Mouse (Mus musculus): Measurements from ENCODE around the gene Ubap2l.
A peak's percentile ranks its signal among the peaks of the same experiment; 100 is the strongest.

DNA sequence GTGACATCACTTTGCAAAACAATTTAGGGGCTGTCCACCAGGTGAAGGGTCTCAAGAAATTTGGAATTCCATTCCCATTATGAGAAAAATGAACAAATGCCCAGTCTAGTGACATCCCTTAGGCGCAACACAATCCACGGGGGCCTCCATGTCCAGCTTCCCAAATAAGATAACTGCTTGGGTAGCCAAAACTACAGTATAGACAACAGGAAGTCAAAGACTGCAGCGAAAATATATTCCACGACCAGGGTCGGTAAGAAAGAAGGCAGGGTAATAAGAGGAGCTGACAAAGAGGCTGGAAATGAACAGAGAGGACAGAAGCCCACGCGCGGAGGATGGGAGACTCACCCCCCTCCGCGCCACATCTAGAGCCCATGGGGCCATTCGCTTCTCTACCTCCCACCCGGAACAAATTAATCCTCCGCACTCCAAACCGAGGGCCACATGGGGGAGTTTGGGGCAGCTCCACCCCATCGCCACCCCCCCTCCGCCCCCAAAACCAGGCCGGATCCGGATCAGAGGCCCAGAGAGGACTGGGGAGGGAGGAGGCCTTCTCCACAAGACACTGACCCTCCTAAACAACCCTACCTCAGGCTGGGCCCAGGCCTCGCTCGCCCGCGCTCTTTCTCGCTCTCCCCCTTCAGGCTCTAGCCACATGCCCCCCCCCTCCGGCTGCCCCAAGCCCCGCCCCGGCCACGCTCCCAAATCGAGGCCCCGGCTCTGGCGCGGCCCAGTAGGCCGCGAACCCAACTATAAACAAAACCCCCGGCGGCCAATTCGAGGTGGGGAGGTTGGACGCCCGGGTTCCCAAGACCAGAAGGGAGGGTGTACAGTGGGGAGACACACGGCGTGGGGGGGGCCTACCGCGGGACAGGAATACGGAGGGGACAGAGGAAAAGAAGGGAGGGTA is 732 bp downstream of the Ubap2l start, which contains the start of gene 4933434E20Rik:
- TF ChIP-seq CTCF (IDR thresholded peaks at IDR 0.05; ENCODE audit: insufficient read depth, low read length) = no peak
- TF ChIP-seq POLR2A (IDR thresholded peaks at IDR 0.05; ENCODE audit: borderline replicate concordance, extremely low read depth, low read depth, low read length) = 0 out of 2 replicates have a peak, but pooled peaks have one; percentile 19

All from lung, adult 2 months (tissue).